In the genomic region with DNA sequence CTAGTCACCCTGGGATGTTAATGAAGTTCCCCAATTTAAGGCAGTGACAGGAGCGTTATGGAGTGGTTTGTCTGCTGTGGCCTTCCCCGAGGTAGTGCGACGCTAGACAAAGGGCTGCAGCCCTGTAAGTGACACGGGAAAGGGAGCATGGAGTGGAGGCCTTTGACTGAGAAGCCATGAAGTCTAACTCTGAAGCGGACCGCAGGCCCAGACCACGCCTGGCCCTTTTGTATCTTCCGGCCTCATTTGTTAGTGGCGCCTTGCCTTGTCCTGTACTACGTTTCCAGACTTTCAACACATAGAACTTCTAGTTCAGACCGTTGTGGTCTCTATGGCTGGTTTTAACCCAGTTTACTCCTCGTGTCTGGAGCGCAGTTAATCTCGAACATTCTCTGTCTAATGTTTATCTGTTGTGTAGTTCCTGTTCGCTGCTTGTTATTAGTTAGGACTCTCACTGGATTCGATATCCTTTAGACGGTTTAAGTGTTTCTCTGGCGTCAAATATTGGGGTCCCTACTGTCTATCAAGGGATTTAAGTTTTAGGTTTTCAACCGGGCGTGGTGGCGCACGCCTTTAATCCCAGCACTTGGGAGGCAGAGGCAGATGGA, we compare ENCODE assay signal across 8 mouse cellular contexts. TPM values are rescaled to one million over a fixed set of nuclear protein-coding genes. Genes with fewer than 3 reads are reported as not detected.
A peak's percentile ranks its signal among the peaks of the same experiment; 100 is the strongest.
DNase-seq lines count a peak whose midpoint lies in the region; ATAC-seq and TF ChIP-seq lines count a peak whose summit lies in the region.

No protein-coding gene starts in this region.

- TF ChIP-seq CTCF in forebrain, postnatal 0 days (IDR thresholded peaks at IDR 0.05; ENCODE audit: low read depth): no peak

- ATAC-seq in frontal cortex, adult (ENCODE audit: low TSS enrichment): peak; percentile 2; the same call in 1 of the 2 replicates
- no peak for ATAC-seq in forebrain, postnatal 0 days
- no peak for ATAC-seq in kidney, embryonic 16.5 days (ENCODE audit: low FRiP score, low TSS enrichment)

- no peaks in the 10 kb centered on the region for H3K27me3 ChIP-seq in forebrain, postnatal 0 days (ENCODE audit: insufficient read depth, low read length)
- H3K27me3 ChIP-seq in kidney, embryonic 16.5 days (ENCODE audit: insufficient read depth, low read length): no peaks in the 10 kb centered on the region

- H3K4me2 ChIP-seq in forebrain, postnatal 0 days (ENCODE audit: low read depth): peak overlapping the region; percentile 66
- peak overlapping the region; percentile 75 for H3K4me2 ChIP-seq in kidney, embryonic 16.5 days (replicated peaks; ENCODE audit: low read depth, low read length)

- WGBS in forebrain, postnatal 0 days: 5% methylated on average over 23 of the region's 23 CpGs
- WGBS in kidney, embryonic 16.5 days: 5% methylated on average over 23 of the region's 23 CpGs

- peak overlapping the region; percentile 95 for H3K27ac ChIP-seq in forebrain, postnatal 0 days (ENCODE audit: low read depth, low read length)
- peak overlapping the region; percentile 92 for H3K27ac ChIP-seq in kidney, embryonic 16.5 days (ENCODE audit: low read length)

- no peaks in the 10 kb centered on the region for H3K36me3 ChIP-seq in forebrain, postnatal 0 days (ENCODE audit: insufficient read depth)
- no peaks in the 10 kb centered on the region; the same call in 1 of the 2 replicates for H3K36me3 ChIP-seq in kidney, embryonic 16.5 days (ENCODE audit: insufficient read depth, low read length)

- no peak for DNase-seq in frontal cortex, postnatal 36 days (ENCODE audit: low spot score in 2 of 2)
- DNase-seq in 3T3-L1 (ENCODE audit: low read depth, low spot score): peak; percentile 54
- peak; percentile 30 to 34 for DNase-seq in adrenal gland, postnatal 36 days
- peak; percentile 64 for DNase-seq in forebrain, postnatal 0 days
- DNase-seq in lung, postnatal 36 days: peak; percentile 27
- peak; percentile 14 to 21 for DNase-seq in spleen, postnatal 36 days (ENCODE audit: low spot score in 2 of 2)

- peaks cover 4% of the 10 kb centered on the region for H3K4me1 ChIP-seq in forebrain, postnatal 0 days (ENCODE audit: insufficient read depth)
- peaks cover 11% of the 10 kb centered on the region for H3K4me1 ChIP-seq in kidney, embryonic 16.5 days (ENCODE audit: insufficient read depth, low read length)

- H3K4me3 ChIP-seq in forebrain, postnatal 0 days (ENCODE audit: low read depth, low read length): peak overlapping the region; percentile 88
- H3K4me3 ChIP-seq in kidney, embryonic 16.5 days (ENCODE audit: low read length): peak overlapping the region; percentile 93

- peak overlapping the region; percentile 77 for H3K9ac ChIP-seq in forebrain, postnatal 0 days
- peak overlapping the region; percentile 87 for H3K9ac ChIP-seq in kidney, embryonic 16.5 days (replicated peaks; ENCODE audit: low read length)

- H3K9me3 ChIP-seq in forebrain, postnatal 0 days (ENCODE audit: low read length): no peaks in the 10 kb centered on the region
- H3K9me3 ChIP-seq in kidney, embryonic 16.5 days (ENCODE audit: low read length): no peaks in the 10 kb centered on the region

RNA-seq across cellular contexts. Expression of a gene that starts 1.0 kb away (rescaled TPM):
- 100 to 1,000 TPM; 374 to 400 TPM for total RNA-seq in adrenal gland, postnatal 36 days (2021)
- 61.1 and 69.4 TPM in 2 replicates for total RNA-seq in forebrain, postnatal 0 days (2014; rRNA removed)
- polyA plus RNA-seq in forebrain, postnatal 0 days (2015; fragmentation: Nextera tagmentation; extraction: Ambion mirVana): 55.6 and 78.3 TPM in 2 replicates
- polyA plus RNA-seq in kidney, embryonic 16.5 days (2015; fragmentation: Nextera tagmentation; extraction: Ambion mirVana): 140 and 151 TPM in 2 replicates

RNA-seq across cellular contexts. Expression of a gene that starts 32.3 kb away (rescaled TPM):
- 10 to 100 TPM; 19.1 to 23.5 TPM for total RNA-seq in adrenal gland, postnatal 36 days (2021)
- total RNA-seq in forebrain, postnatal 0 days (2014; rRNA removed): 2.7 and 4.4 TPM in 2 replicates
- polyA plus RNA-seq in forebrain, postnatal 0 days (2015; fragmentation: Nextera tagmentation; extraction: Ambion mirVana): 1.8 and 2.1 TPM in 2 replicates
- 10.1 and 10.4 TPM in 2 replicates for polyA plus RNA-seq in kidney, embryonic 16.5 days (2015; fragmentation: Nextera tagmentation; extraction: Ambion mirVana)

Comparison
In these comparisons a context has a peak if more than half of its experiments do, and no peak if none do; other contexts are left out.
1. DNase-seq: peak in 3T3-L1 (single experiment), adrenal gland, postnatal 36 days (2 of 2), forebrain, postnatal 0 days (single experiment), lung, postnatal 36 days (single experiment) and spleen, postnatal 36 days (2 of 2); none in frontal cortex, postnatal 36 days (0 of 2).